Mouse (Mus musculus) erythroid progenitor cell, adult 5-6 weeks (primary cell): ENCODE data around the gene Pls3. TPM values are rescaled to one million over a fixed set of nuclear protein-coding genes. Genes with fewer than 3 reads are reported as not detected.

Experiments
- ATAC-seq: replicated peaks from 2 replicates; pipeline ENCODE4 v1.8.0; 2016; ENCODE audit warnings: moderate number of reproducible peaks, mild to moderate bottlenecking, moderate TSS enrichment, inconsistent platforms; ENCODE audit not compliant: poor library complexity, low FRiP score, severe bottlenecking
- total RNA-seq, 2 experiments: library from RNA; stranded (forward) in 1 of 2; stranded (reverse) in 1 of 2; fragments of 150-400 nt in 1 of 2; fragments of 186-747, 209-891 nt in 1 of 2; gene quantifications; 2 replicates each; pipeline versions ENCODE4 v1.2.3 to v1.2.4; 2015 to 2017; ENCODE audit warnings: low replicate concordance in 2 of 2

Pls3 gene
- total RNA-seq (2015; ENCODE audit: low replicate concordance), result 2.5 TPM in 1 of 2 replicates, not detected in the other
- 0.45 TPM in 1 of 2 replicates, not detected in the other for total RNA-seq (2017; ENCODE audit: low replicate concordance)

GRCm38 (mm10) chrX:75874332-75875291, at the start of gene Pls3:
TSS of gene Pls3 (minus strand) at chrX:75875182.
- no peak for ATAC-seq

- ATAC-seq, result no peak
Observed at GRCm38 (mm10) chrX:75895716-75896115, 20.7 kb upstream of the Pls3 start.

GRCm38 (mm10) chrX:75875566-75875965, 584 bp upstream of the Pls3 start:
- no peak for ATAC-seq

GRCm38 (mm10) chrX:75873813-75874212, 1.2 kb downstream of the Pls3 start:
- ATAC-seq, result no peak

- ATAC-seq, result no peak
Observed at GRCm38 (mm10) chrX:75873253-75873652, 1.7 kb downstream of the Pls3 start.

- ATAC-seq, result no peak
Observed at GRCm38 (mm10) chrX:75871855-75872254, 3.1 kb downstream of the Pls3 start.

GRCm38 (mm10) chrX:75861715-75862114, 13.3 kb downstream of the Pls3 start:
- ATAC-seq, result no peak

- ATAC-seq, result no peak
Observed at GRCm38 (mm10) chrX:75854294-75854693, 20.7 kb downstream of the Pls3 start.

- no peak for ATAC-seq
Observed at GRCm38 (mm10) chrX:75844290-75844689, 30.7 kb downstream of the Pls3 start.

GRCm38 (mm10) chrX:75842835-75843234, 32.1 kb downstream of the Pls3 start:
- no peak for ATAC-seq

GRCm38 (mm10) chrX:75842120-75842519, 32.9 kb downstream of the Pls3 start:
- ATAC-seq, result no peak

- no peak for ATAC-seq
Observed at GRCm38 (mm10) chrX:75840263-75840662, 34.7 kb downstream of the Pls3 start.

GRCm38 (mm10) chrX:75834836-75835235, 40.1 kb downstream of the Pls3 start:
- ATAC-seq, result no peak

- no peak for ATAC-seq
Observed at GRCm38 (mm10) chrX:75834286-75834685, 40.7 kb downstream of the Pls3 start.

GRCm38 (mm10) chrX:75833006-75833641, 41.9 kb downstream of the Pls3 start:
- ATAC-seq, result no peak

- no peak for ATAC-seq
Observed at GRCm38 (mm10) chrX:75829867-75830255, 45.1 kb downstream of the Pls3 start.

- ATAC-seq, result no peak
Observed at GRCm38 (mm10) chrX:75829240-75829866, 45.6 kb downstream of the Pls3 start.

GRCm38 (mm10) chrX:75818647-75819271, 56.2 kb downstream of the Pls3 start:
- no peak for ATAC-seq

- ATAC-seq, result no peak
Observed at GRCm38 (mm10) chrX:75814958-75815357, 60.0 kb downstream of the Pls3 start.

GRCm38 (mm10) chrX:75814123-75814522, 60.9 kb downstream of the Pls3 start:
- ATAC-seq, result no peak
